Mouse (Mus musculus) lung, adult 2 months (tissue): Measurements from ENCODE around the gene Aifm2. TPM values are rescaled to one million over a fixed set of nuclear protein-coding genes. Genes with fewer than 3 reads are reported as not detected.
A peak's percentile ranks its signal among the peaks of the same experiment; 100 is the strongest.

ENCODE experiments used
- DNase-seq: peaks from one replicate; pipeline ENCODE4 v3.0.0; 2022
- H3K4me1 ChIP-seq: fragments of 200-500 bp; 2 replicates; pipeline ENCODE4 v1.6.1; 2011; ENCODE audit warnings: low read length; ENCODE audit not compliant: control insufficient read depth, insufficient read depth
- H3K4me3 ChIP-seq: fragments of 200-500 bp; replicated peaks from 2 replicates; pipeline ENCODE3; 2011; ENCODE audit warnings: low read depth, mild to moderate bottlenecking, control low read depth, low read length; ENCODE audit errors: extremely low read depth
- CTCF ChIP-seq: fragments of 200-500 bp; IDR thresholded peaks from 2 replicates; pipeline ENCODE4 v1.5.1; 2011; ENCODE audit warnings: mild to moderate bottlenecking, low read length, control low read depth; ENCODE audit not compliant: insufficient read depth
- POLR2A ChIP-seq: fragments of 200-500 bp; IDR thresholded peaks from 2 replicates; pipeline ENCODE4 v1.6.1; 2011; ENCODE audit warnings: low read depth, mild to moderate bottlenecking, control low read depth, low read length, borderline replicate concordance; ENCODE audit errors: extremely low read depth
- WGBS: fragments of 180-500 bp; shearing (Covaris S2); methylation state at CpG from one replicate; pipeline ENCODE4 v1.1.7; 2018; 5-methylcytosine and 5-hydroxymethylcytosine counted together
- polyA plus RNA-seq: library from polyadenylated mRNA; depleted of rRNA; stranded (reverse); fragments of >200 nt; gene quantifications from 2 replicates; pipeline ENCODE4 v1.2.3, GENCODE M21; 2012

Gene Aifm2
- polyA plus RNA-seq, 1 experiment, result 22.1 TPM

- H3K4me1 ChIP-seq, result peaks cover 3% of the 10 kb centered on the region; the same call in 1 of the 2 replicates
- TF ChIP-seq CTCF (no peak), POLR2A (no peak)
- WGBS, result 75% methylated on average over 14 of the region's 14 CpGs
- peak; percentile 69 for DNase-seq
- H3K4me3 ChIP-seq, result no peak overlapping the region
These were observed 42.0 kb downstream of the Aifm2 start for GRCm38 (mm10) chr10:61757022-61757421.

- Histone ChIP-seq H3K4me3 (no peak overlapping the region), H3K4me1 (peaks cover 3% of the 10 kb centered on the region; the same call in 1 of the 2 replicates)
- TF ChIP-seq POLR2A (no peak), CTCF (no peak)
- 95% methylated on average over 2 of the region's 2 CpGs for WGBS
- DNase-seq, result no peak
These were observed 43.8 kb downstream of the Aifm2 start for GRCm38 (mm10) chr10:61758904-61759303.

GRCm38 (mm10) chr10:61759869-61760268 is 44.8 kb downstream of the Aifm2 start:
- no peak for DNase-seq
- 26% methylated on average over 6 of the region's 6 CpGs for WGBS
- TF ChIP-seq CTCF, result no peak
- TF ChIP-seq POLR2A, result no peak

GRCm38 (mm10) chr10:61764689-61765088 is 49.6 kb downstream of the Aifm2 start:
- peak; percentile 26; the same call in 1 of the 2 replicates for TF ChIP-seq CTCF
- peak; percentile 24; the same call in 1 of the 2 replicates for TF ChIP-seq POLR2A
- WGBS, result 39% methylated on average over 8 of the region's 8 CpGs
- peaks cover 3% of the 10 kb centered on the region; the same call in 1 of the 2 replicates for H3K4me1 ChIP-seq
- no peak overlapping the region for H3K4me3 ChIP-seq
- DNase-seq, result no peak

More at GRCm38 (mm10) chr10:61759869-61760268, 44.8 kb downstream of the Aifm2 start:
- H3K4me1 ChIP-seq, result peaks cover 3% of the 10 kb centered on the region; the same call in 1 of the 2 replicates
- no peak overlapping the region for H3K4me3 ChIP-seq

- Histone ChIP-seq H3K4me3 (no peak overlapping the region), H3K4me1 (peaks cover 3% of the 10 kb centered on the region; the same call in 1 of the 2 replicates)
- 87% methylated on average over 5 of the region's 5 CpGs for WGBS
- no peak for DNase-seq
- no peak for TF ChIP-seq POLR2A
- TF ChIP-seq CTCF, result no peak
These were observed 50.5 kb downstream of the Aifm2 start for GRCm38 (mm10) chr10:61765558-61765957.

- no peak for TF ChIP-seq CTCF
- TF ChIP-seq POLR2A, result no peak
- 18% methylated on average over 6 of the region's 6 CpGs for WGBS
- no peak overlapping the region for H3K4me3 ChIP-seq
- DNase-seq, result no peak
- H3K4me1 ChIP-seq, result peaks cover 3% of the 10 kb centered on the region; the same call in 1 of the 2 replicates
These were observed 51.7 kb downstream of the Aifm2 start for GRCm38 (mm10) chr10:61766806-61767205.

GRCm38 (mm10) chr10:61781461-61782128 is 66.5 kb downstream of the Aifm2 start:
- Histone ChIP-seq H3K4me3 (no peak overlapping the region), H3K4me1 (no peaks in the 10 kb centered on the region)
- TF ChIP-seq CTCF (no peak), POLR2A (no peak)
- WGBS, result 57% methylated on average over 9 of the region's 9 CpGs
- DNase-seq, result no peak

- 2% methylated on average over 73 of the region's 74 CpGs for WGBS
- TF ChIP-seq POLR2A (peak; percentile 46; the same call in 1 of the 2 replicates), CTCF (peak; percentile 47)
- DNase-seq, result peak; percentile 59
- H3K4me3 ChIP-seq, result peak overlapping the region; percentile 66
- H3K4me1 ChIP-seq, result no peaks in the 10 kb centered on the region
These were observed 67.9 kb downstream of the Aifm2 start for GRCm38 (mm10) chr10:61782799-61783611.

- peak; percentile 45 for DNase-seq
- Histone ChIP-seq H3K4me3 (peak within 1 kb of the TSS; percentile 66), H3K4me1 (no peaks in the 10 kb centered on the region)
- TF ChIP-seq POLR2A, result no peak
- TF ChIP-seq CTCF, result 0 out of 2 replicates have a peak, but pooled peaks have one; percentile 8
- WGBS, result under 1% methylated on average over 50 of the region's 50 CpGs
These were observed 68.7 kb downstream of the Aifm2 start, which contains the start of gene H2afy2 for GRCm38 (mm10) chr10:61783621-61784251. H2afy2 (minus strand) TSS chr10:61784147.

GRCm38 (mm10) chr10:61784414-61784813 is 69.4 kb downstream of the Aifm2 start:
- no peaks in the 10 kb centered on the region for H3K4me1 ChIP-seq
- TF ChIP-seq CTCF (no peak), POLR2A (no peak)
- 51% methylated on average over 10 of the region's 10 CpGs for WGBS
- DNase-seq, result no peak
- no peak overlapping the region for H3K4me3 ChIP-seq
